Mouse (Mus musculus): ENCODE measurements at regions not wholly inside any gene's neighbourhood (a gene's known extent, or its start where the extent isn't known, plus 50 kb on each side); places are given as distances from the start of the nearest gene placed in this dataset.

- no peak for TF ChIP-seq CTCF (conservative IDR thresholded peaks at IDR 0.05; ENCODE audit: low read length)
- no peak for TF ChIP-seq NANOG (IDR thresholded peaks at IDR 0.05; ENCODE audit: borderline replicate concordance, low read length)
Measured at GRCm38 (mm10) chr2:114843696-114844388, 189.1 kb upstream of the Dph6 start.
